Mouse (Mus musculus): ENCODE data around the gene Rack1.

DNA sequence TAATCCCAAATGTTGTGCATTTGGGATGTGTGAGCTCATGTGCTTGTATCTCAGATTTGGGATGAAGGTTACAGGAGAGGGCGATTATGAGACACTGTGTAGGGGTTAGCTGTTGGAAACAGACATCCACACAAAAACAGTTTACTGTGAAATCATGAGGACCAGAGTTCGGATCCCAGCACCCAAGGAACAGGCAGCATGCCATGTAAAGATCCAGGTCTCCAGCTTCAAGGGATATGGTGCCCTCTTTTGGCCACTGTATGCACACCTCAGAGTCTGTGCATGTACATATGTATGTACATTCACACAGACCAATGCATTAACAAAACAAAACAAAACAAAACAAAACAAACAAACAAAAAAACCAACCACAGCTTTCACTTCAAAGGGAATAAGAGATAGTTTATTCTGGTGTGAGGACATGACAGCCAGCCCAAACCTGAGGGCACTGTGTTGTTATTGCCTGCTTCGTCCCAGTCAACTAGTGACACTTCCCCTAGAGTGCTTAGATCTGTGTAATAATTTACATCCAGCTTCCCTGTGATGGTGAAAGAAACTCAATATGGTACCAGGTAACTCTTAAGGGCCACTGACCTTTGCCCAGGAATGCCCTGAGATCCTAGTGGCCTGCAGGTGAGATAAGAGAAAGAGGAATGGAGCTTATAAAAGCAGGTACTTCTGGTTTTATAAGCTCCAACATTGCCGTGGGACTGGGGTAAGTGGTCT lies 51.3 kb downstream of the Rack1 start:
- peak; percentile 32; the same call in 1 of the 2 replicates for TF ChIP-seq CTCF (IDR thresholded peaks at IDR 0.05; ENCODE audit: control insufficient read depth, insufficient read depth, low read length)
- TF ChIP-seq POLR2A (IDR thresholded peaks at IDR 0.05; ENCODE audit: borderline replicate concordance, control insufficient read depth, low read depth, low read length): no peak

All from bone marrow, adult 2 months (tissue).